Mouse (Mus musculus) bone marrow, adult 2 months (tissue): ENCODE results near the gene Gm49721.
"Not testable (repeated sequence)": the region's sequence is repeated elsewhere in the genome, so short reads cannot be mapped to it uniquely, and the experiment has no call there.

Experiments
- CTCF ChIP-seq: fragments of 200-500 bp; IDR thresholded peaks from 2 replicates; pipeline ENCODE4 v1.5.1; 2011; ENCODE audit warnings: low read length, control low read depth; ENCODE audit not compliant: control insufficient read depth, insufficient read depth
- POLR2A ChIP-seq: fragments of 200-500 bp; IDR thresholded peaks from 2 replicates; pipeline ENCODE4 v1.6.1; 2011; ENCODE audit warnings: low read depth, mild to moderate bottlenecking, control low read depth, low read length, borderline replicate concordance; ENCODE audit not compliant: control insufficient read depth

DNA sequence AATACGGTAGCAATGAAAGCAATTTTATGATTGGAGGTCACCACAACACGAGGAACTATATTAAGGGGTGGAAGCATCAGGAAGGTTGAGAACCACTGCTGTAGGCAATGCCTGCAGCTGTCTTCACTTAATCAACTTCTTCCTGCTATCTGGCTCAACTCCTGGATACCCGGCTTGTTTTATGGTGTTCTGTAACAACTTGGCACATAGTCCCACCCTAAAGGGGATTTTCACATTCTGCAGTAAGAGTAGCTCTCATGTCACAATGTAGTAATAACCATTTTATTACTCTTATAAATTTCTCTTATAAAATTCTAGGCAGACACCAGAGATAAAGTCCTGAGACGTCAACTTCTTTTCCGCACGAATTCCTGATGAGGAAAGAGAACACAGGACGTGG lies 30.7 kb downstream of the Gm49721 start:
- TF ChIP-seq POLR2A, CTCF: not testable (repeated sequence)
